Mouse (Mus musculus) layer of hippocampus, adult 8-10 months (tissue): ENCODE data around the gene Maff. TPM values are rescaled to one million over a fixed set of nuclear protein-coding genes. Genes with fewer than 3 reads are reported as not detected.

ENCODE experiments used
- DNase-seq, 2 experiments: peaks; one replicate each; pipeline ENCODE4 v3.0.0; 2022; ENCODE audit warnings: low spot score in 2 of 2
- microRNA-seq, 2 experiments: library from miRNA; unstranded; fragments of <30 nt; microRNA quantifications; one replicate each; pipeline ENCODE4 v1.2.0; 2022
- total RNA-seq, 4 experiments: library from RNA; stranded (reverse); gene quantifications; 2 replicates each; pipeline ENCODE4 v1.2.4; 2022

The Maff gene
- total RNA-seq, 4 experiments from 2014 or later, result 1.2 to 3.7 (median 2.3) TPM

GRCm38 (mm10) chr15:79394842-79395241, 48.4 kb downstream of the Maff start:
- DNase-seq, result no peak

DNA sequence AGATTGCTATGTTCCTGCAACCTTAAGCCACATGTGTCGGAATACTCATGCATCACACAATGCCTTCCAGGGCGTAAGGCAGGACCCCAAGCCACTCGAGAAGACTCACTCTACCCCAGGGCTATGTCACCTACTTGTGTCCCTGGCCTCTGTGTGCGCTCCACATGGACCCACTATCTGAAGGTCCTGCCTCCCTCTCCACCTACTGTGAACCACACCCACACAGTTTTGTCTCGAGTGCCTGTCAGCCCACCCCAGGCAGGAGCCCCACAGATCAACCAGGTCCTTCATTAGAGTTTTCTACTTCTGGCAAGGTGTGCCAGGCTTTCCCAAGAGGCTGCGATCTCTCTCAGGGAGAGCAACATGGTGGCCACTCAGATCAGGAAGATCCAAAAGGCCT, 48.9 kb downstream of the Maff start:
- no peak for DNase-seq

DNA sequence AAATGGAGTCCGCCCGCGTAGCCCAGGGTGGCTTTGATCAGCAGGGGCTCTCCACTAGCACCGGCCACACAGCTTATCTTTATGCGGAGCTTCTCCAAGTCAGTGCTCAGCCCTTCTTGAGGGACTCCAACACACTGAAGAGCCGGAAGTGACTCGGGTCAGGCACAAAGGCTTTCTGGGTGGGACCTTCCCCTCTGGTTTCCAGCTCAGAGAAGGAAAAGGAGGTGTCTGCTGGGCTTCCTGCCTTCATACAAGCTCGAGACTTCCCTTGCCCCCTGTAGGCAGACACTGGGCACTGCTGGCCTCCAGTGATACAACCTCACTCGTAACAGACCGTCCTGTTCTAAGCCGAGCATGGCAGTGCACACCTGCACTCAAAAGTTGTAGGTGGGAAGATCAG, 50.3 kb downstream of the Maff start:
- no peak for DNase-seq

DNA sequence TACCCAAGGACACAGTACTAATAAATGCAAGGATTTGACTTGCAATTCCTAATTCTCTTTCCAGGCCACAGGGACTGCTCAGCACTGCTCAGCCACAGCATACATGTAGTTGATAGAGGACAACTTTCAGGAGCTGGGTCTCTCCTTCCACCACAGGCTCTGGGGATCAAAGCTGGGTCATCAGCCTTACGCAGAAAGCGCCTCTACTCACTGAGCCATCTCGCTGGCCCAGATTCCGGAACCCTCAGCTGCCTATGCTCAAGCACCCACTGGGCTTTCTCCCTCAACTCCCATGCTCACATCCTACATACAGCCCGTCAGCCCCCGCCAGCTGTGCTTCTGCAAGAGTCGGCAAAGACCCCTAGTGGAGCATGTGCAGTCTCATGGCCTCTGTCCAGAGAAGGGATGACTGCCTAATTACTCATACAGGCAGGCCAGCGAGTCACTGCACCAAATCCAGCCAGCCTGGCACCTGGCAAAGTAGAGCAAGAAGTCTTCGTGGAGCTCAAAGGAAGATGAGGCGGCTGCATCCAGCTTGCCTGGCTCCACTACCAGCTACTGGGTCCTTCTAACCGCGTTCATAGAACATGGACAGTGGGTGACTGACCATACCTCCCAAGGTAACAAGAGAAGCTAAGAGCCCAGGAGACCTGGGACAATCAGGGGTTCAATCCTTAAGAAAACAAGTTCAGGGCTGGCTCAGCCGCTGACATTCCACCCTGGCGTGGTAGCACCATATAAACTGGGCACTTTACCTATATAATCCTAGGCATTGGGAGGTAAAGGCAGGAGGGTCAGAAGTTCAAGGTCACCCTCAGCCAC, 53.0 kb downstream of the Maff start:
- DNase-seq, result no peak

GRCm38 (mm10) chr15:79400134-79400974, 53.9 kb downstream of the Maff start:
- DNase-seq, result no peak

- no peak for DNase-seq
Measured at GRCm38 (mm10) chr15:79400975-79401365, 54.5 kb downstream of the Maff start.

DNA sequence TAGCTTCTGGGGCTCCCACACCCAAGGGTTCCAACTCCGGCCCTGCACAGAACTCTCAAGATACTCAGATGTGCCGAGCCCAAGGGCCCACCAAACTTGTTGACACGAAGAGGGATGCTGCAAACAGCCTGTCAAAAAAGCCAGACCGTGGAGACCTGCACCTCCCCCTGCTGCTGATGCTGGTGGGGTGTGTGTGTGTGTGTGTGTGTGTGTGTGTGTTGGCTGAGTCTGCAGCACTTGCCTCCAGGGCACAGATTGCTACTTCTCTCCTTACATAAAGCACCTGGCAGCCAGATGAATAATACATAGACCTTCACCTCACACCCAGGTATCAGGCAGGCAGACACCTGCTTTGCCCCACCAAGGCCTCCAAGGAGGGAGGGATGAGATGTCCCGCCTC, 55.8 kb downstream of the Maff start:
- DNase-seq, result no peak

- DNase-seq, result peak; percentile 66 to 86
Measured at GRCm38 (mm10) chr15:79402836-79403762, 56.7 kb downstream of the Maff start, which contains the start of gene Tmem184b. Tmem184b (minus strand) TSS chr15:79403569.

DNA sequence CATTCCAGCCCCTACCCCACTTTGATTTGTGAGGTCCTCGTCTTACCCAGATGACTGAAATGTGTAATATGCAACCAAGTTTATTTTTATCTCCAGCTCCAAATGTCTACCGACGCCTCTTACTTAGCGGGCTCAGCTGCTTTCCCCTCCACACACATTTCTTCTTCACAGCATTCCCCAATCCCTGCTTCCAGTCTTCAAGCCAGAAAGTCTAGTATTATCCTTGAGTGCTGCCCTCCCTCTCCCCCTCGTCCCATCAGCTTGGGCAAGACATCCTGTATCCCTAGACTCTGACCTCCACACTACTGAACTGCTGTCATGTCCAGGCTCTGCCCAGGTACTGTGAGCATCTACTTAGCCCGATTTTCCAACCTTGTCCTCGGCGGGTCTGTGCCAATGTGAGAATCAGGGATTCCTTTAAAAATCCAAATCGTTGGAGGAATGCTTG, 57.4 kb downstream of the Maff start:
- no peak for DNase-seq

GRCm38 (mm10) chr15:79404277-79404676, 57.9 kb downstream of the Maff start:
- no peak for DNase-seq

- no peak for DNase-seq
Measured at GRCm38 (mm10) chr15:79406564-79406963, 60.1 kb downstream of the Maff start.

Small RNAs within 50 kb of the gene (microRNA-seq; reads per million reads assigned to microRNA genes)
- 3.8 to 5.1 reads per million in 2 experiments for gene Mir1943

Other genes starting within 250 kb of the Maff start
- 10 to 100 TPM; 36.0 to 40.9 (median 38.3) TPM for gene Micall1, start 237.7 kb upstream of the Maff start, total RNA-seq
- gene Polr2f, start 205.6 kb upstream of the Maff start, total RNA-seq, result 100 to 1,000 TPM in 1 of 4 experiments, 10 to 100 TPM in 3; 78.1 to 105 (median 92.0) TPM
- gene 1700088E04Rik, start 205.4 kb upstream of the Maff start, total RNA-seq, result 10 to 100 TPM in 3 of 4 experiments, 1 to 10 TPM in 1; 9.4 to 12.9 (median 11.1) TPM
- 10 to 100 TPM; 34.6 to 40.4 (median 37.8) TPM for gene Sox10, start 181.4 kb upstream of the Maff start, total RNA-seq
- 10 to 100 TPM; 46.2 to 63.5 (median 50.6) TPM for gene Pick1, start 117.4 kb upstream of the Maff start, total RNA-seq
- gene Gm49486, start 117.2 kb upstream of the Maff start, total RNA-seq, result under 1 TPM; 0.20 to 0.77 (median 0.49) TPM
- under 1 TPM in 1 of 4 experiments, not detected in 3; 0.30 TPM for gene Slc16a8, start 91.9 kb upstream of the Maff start, total RNA-seq
- 10 to 100 TPM in 2 of 4 experiments, 1 to 10 TPM in 2; 1.5 to 19.3 (median 10.9) TPM for gene Baiap2l2, start 61.1 kb upstream of the Maff start, total RNA-seq
- 10 to 100 TPM; 21.0 to 24.8 (median 23.8) TPM for gene Pla2g6, start 18.2 kb upstream of the Maff start, total RNA-seq
- 10 to 100 TPM; 52.5 to 66.5 (median 57.2) TPM for gene Tmem184b, start 56.9 kb downstream of the Maff start, total RNA-seq
- 100 to 1,000 TPM; 112 to 137 (median 123) TPM for gene Csnk1e, start 108.9 kb downstream of the Maff start, total RNA-seq
- gene Kcnj4, start 158.6 kb downstream of the Maff start, total RNA-seq, result 10 to 100 TPM; 81.3 to 98.0 (median 88.7) TPM
- gene Kdelr3, start 169.8 kb downstream of the Maff start, total RNA-seq, result under 1 TPM in 3 of 4 experiments, not detected in 1; 0.23 to 0.45 (median 0.32) TPM
- 100 to 1,000 TPM; 307 to 352 (median 330) TPM for gene Ddx17, start 200.1 kb downstream of the Maff start, total RNA-seq